In genomic region chr12:103670344-103670743, GRCm38 (mm10) we compare ENCODE assay signal across 12 mouse cellular contexts. TPM values are rescaled to one million over a fixed set of nuclear protein-coding genes. Genes with fewer than 3 reads are reported as not detected.
DNase-seq lines count a peak whose midpoint lies in the region; ATAC-seq and TF ChIP-seq lines count a peak whose summit lies in the region.
"Had no signal": no experiment of that assay in that cellular context is flagged by ENCODE, and none has a peak within 500 bp of the region (broad histone marks: within the 10 kb centered on the region; RNA-seq: fewer than 3 reads in every experiment).

No protein-coding gene starts in this region.

- H3K9ac ChIP-seq in forebrain, embryonic 14.5 days (ENCODE audit: low read length): no peak overlapping the region
- no peak overlapping the region for H3K9ac ChIP-seq in forebrain, embryonic 11.5 days (ENCODE audit: low read length)
- no peak overlapping the region for H3K9ac ChIP-seq in lung, embryonic 15.5 days

- H3K4me1 ChIP-seq in forebrain, embryonic 14.5 days (ENCODE audit: control insufficient read depth, insufficient read depth, low read length): no peaks in the 10 kb centered on the region
- H3K4me1 ChIP-seq in forebrain, embryonic 11.5 days (replicated peaks; ENCODE audit: control insufficient read depth, insufficient read depth, low read length): no peaks in the 10 kb centered on the region
- H3K4me1 ChIP-seq in lung, embryonic 15.5 days: 0 out of 2 replicates have a peak, but pooled peaks cover 11% of the 10 kb centered on the region

- H3K9me3 ChIP-seq in forebrain, embryonic 14.5 days (replicated peaks; ENCODE audit: control insufficient read depth, low read length): no peaks in the 10 kb centered on the region
- H3K9me3 ChIP-seq in forebrain, embryonic 11.5 days (ENCODE audit: control insufficient read depth, low read length): no peaks in the 10 kb centered on the region
- H3K9me3 ChIP-seq in lung, embryonic 15.5 days: no peaks in the 10 kb centered on the region

- peak; percentile 71 for DNase-seq in forebrain, embryonic 14.5 days (ENCODE audit: low spot score)
- no peak for DNase-seq in forebrain, embryonic 11.5 days (ENCODE audit: low spot score)
- peak; percentile 77 for DNase-seq in brain, adult 2 months (ENCODE audit: low read depth, low spot score)
- DNase-seq in layer of hippocampus, adult 2 months (ENCODE audit: low spot score in 2 of 2): peak; percentile 58 to 80
- no peak for DNase-seq in kidney, postnatal 25 days
- DNase-seq: kidney, postnatal 10 days had no signal

- no peaks in the 10 kb centered on the region for H3K36me3 ChIP-seq in forebrain, embryonic 14.5 days (ENCODE audit: control insufficient read depth, insufficient read depth, low read length)
- no peaks in the 10 kb centered on the region for H3K36me3 ChIP-seq in forebrain, embryonic 11.5 days (ENCODE audit: control insufficient read depth, insufficient read depth, low read length)
- H3K36me3 ChIP-seq in lung, embryonic 15.5 days: no peaks in the 10 kb centered on the region

- WGBS in forebrain, embryonic 14.5 days: 86% methylated on average over 5 of the region's 5 CpGs
- WGBS in forebrain, embryonic 11.5 days: 91% methylated on average over 5 of the region's 5 CpGs
- WGBS in lung, embryonic 15.5 days: 56% methylated on average over 5 of the region's 5 CpGs

- no peak for TF ChIP-seq CTCF in layer of hippocampus, adult 2 months (conservative IDR thresholded peaks at IDR 0.05)

- no peaks in the 10 kb centered on the region for H3K27me3 ChIP-seq in forebrain, embryonic 14.5 days (replicated peaks; ENCODE audit: control insufficient read depth, insufficient read depth, low read length)
- no peaks in the 10 kb centered on the region for H3K27me3 ChIP-seq in forebrain, embryonic 11.5 days (ENCODE audit: control insufficient read depth, insufficient read depth, low read length)
- H3K27me3 ChIP-seq in lung, embryonic 15.5 days: no peaks in the 10 kb centered on the region

- no peak; the same call in 1 of the 2 replicates for ATAC-seq in forebrain, embryonic 14.5 days
- no peak for ATAC-seq in forebrain, embryonic 11.5 days (replicated peaks; ENCODE audit: low FRiP score)
- ATAC-seq in lung, embryonic 15.5 days (ENCODE audit: borderline replicate concordance, extremely low read depth, low FRiP score, low TSS enrichment): no peak
- ATAC-seq in inflammation-experienced regulatory T-cells, adult 6 months: no peak
- no peak for ATAC-seq in erythroblast, adult 5-6 weeks (replicated peaks; ENCODE audit: low FRiP score, poor library complexity, severe bottlenecking)

- H3K4me3 ChIP-seq in forebrain, embryonic 14.5 days (ENCODE audit: low read depth, low read length): no peak overlapping the region
- no peak overlapping the region for H3K4me3 ChIP-seq in forebrain, embryonic 11.5 days (ENCODE audit: low read depth, low read length)
- no peak overlapping the region for H3K4me3 ChIP-seq in layer of hippocampus, adult 2 months
- no peak overlapping the region for H3K4me3 ChIP-seq in lung, embryonic 15.5 days
- H3K4me3 ChIP-seq: erythroblast, embryonic 14.5 days had no signal

- no peak overlapping the region for H3K4me2 ChIP-seq in forebrain, embryonic 14.5 days (ENCODE audit: low read length)
- H3K4me2 ChIP-seq in forebrain, embryonic 11.5 days (ENCODE audit: low read depth, low read length, severe bottlenecking): no peak overlapping the region
- H3K4me2 ChIP-seq in lung, embryonic 15.5 days: no peak overlapping the region

- no peak overlapping the region for H3K27ac ChIP-seq in forebrain, embryonic 14.5 days (ENCODE audit: low read depth, low read length)
- H3K27ac ChIP-seq in forebrain, embryonic 11.5 days (ENCODE audit: low read depth, low read length): no peak overlapping the region
- H3K27ac ChIP-seq in layer of hippocampus, adult 2 months: no peak overlapping the region
- peak overlapping the region; percentile 82 for H3K27ac ChIP-seq in lung, embryonic 15.5 days

RNA-seq across cellular contexts. Expression of gene Serpina16, which starts 5.6 kb away (rescaled TPM):
- not detected in 2 replicates for polyA plus RNA-seq in forebrain, embryonic 14.5 days (2014; fragmentation: Nextera tagmentation; extraction: Ambion mirVana)
- polyA plus RNA-seq in forebrain, embryonic 11.5 days (2014; fragmentation: Nextera tagmentation; extraction: Ambion mirVana): not detected in 2 replicates
- total RNA-seq in layer of hippocampus, adult 2 months (2021): not detected
- not detected in 2 replicates for polyA plus RNA-seq in lung, embryonic 15.5 days (2015; fragmentation: Nextera tagmentation; extraction: Ambion mirVana)
- polyA plus RNA-seq in inflammation-experienced regulatory T-cells, adult 6 months (2017; shearing (Covaris generic)): not detected
- total RNA-seq in erythroblast, adult 5-6 weeks (2015; ENCODE audit: low replicate concordance): not detected in 2 replicates
- total RNA-seq in erythroblast, adult 5-6 weeks (2017; ENCODE audit: low replicate concordance): not detected in 2 replicates
- polyA plus RNA-seq: erythroblast, embryonic 14.5 days; heart, embryonic 14.5 days had no signal

RNA-seq across cellular contexts. Expression of gene Serpina6, which starts 13.3 kb away (rescaled TPM):
- polyA plus RNA-seq in forebrain, embryonic 14.5 days (2014; fragmentation: Nextera tagmentation; extraction: Ambion mirVana): not detected in 2 replicates
- polyA plus RNA-seq in forebrain, embryonic 11.5 days (2014; fragmentation: Nextera tagmentation; extraction: Ambion mirVana): not detected in 2 replicates
- not detected for total RNA-seq in layer of hippocampus, adult 2 months (2021)
- polyA plus RNA-seq in lung, embryonic 15.5 days (2015; fragmentation: Nextera tagmentation; extraction: Ambion mirVana): 1.4 and 10.7 TPM in 2 replicates
- not detected for polyA plus RNA-seq in inflammation-experienced regulatory T-cells, adult 6 months (2017; shearing (Covaris generic))
- not detected in 2 replicates for total RNA-seq in erythroblast, adult 5-6 weeks (2015; ENCODE audit: low replicate concordance)
- not detected in 2 replicates for total RNA-seq in erythroblast, adult 5-6 weeks (2017; ENCODE audit: low replicate concordance)

RNA-seq across cellular contexts. Expression of gene Serpina1f, which starts 25.0 kb away (rescaled TPM):
- polyA plus RNA-seq in forebrain, embryonic 14.5 days (2014; fragmentation: Nextera tagmentation; extraction: Ambion mirVana): not detected in 2 replicates
- polyA plus RNA-seq in forebrain, embryonic 11.5 days (2014; fragmentation: Nextera tagmentation; extraction: Ambion mirVana): not detected in 2 replicates
- total RNA-seq in layer of hippocampus, adult 2 months (2021): not detected
- not detected in 2 replicates for polyA plus RNA-seq in lung, embryonic 15.5 days (2015; fragmentation: Nextera tagmentation; extraction: Ambion mirVana)
- not detected for polyA plus RNA-seq in inflammation-experienced regulatory T-cells, adult 6 months (2017; shearing (Covaris generic))
- total RNA-seq in erythroblast, adult 5-6 weeks (2015; ENCODE audit: low replicate concordance): not detected in 2 replicates
- total RNA-seq in erythroblast, adult 5-6 weeks (2017; ENCODE audit: low replicate concordance): not detected in 2 replicates
- polyA plus RNA-seq: erythroblast, embryonic 14.5 days; heart, embryonic 14.5 days had no signal

RNA-seq across cellular contexts. Expression of gene Serpina10, which starts 39.1 kb away (rescaled TPM):
- 0.11 TPM in 1 of 2 replicates, not detected in the other for polyA plus RNA-seq in forebrain, embryonic 14.5 days (2014; fragmentation: Nextera tagmentation; extraction: Ambion mirVana)
- not detected in 2 replicates for polyA plus RNA-seq in forebrain, embryonic 11.5 days (2014; fragmentation: Nextera tagmentation; extraction: Ambion mirVana)
- under 1 TPM in 1 of 2 experiments, not detected in 1; 0.10 TPM for total RNA-seq in layer of hippocampus, adult 2 months (2021)
- 0.19 and 0.24 TPM in 2 replicates for polyA plus RNA-seq in lung, embryonic 15.5 days (2015; fragmentation: Nextera tagmentation; extraction: Ambion mirVana)
- polyA plus RNA-seq in inflammation-experienced regulatory T-cells, adult 6 months (2017; shearing (Covaris generic)): not detected
- not detected in 2 replicates for total RNA-seq in erythroblast, adult 5-6 weeks (2015; ENCODE audit: low replicate concordance)
- total RNA-seq in erythroblast, adult 5-6 weeks (2017; ENCODE audit: low replicate concordance): not detected in 2 replicates
- polyA plus RNA-seq: erythroblast, embryonic 14.5 days; heart, embryonic 14.5 days; testis, adult 2 months had no signal

Comparison
In these comparisons a context has a peak if more than half of its experiments do, and no peak if none do; other contexts are left out.
1. DNase-seq: peak in forebrain, embryonic 14.5 days (single experiment), brain, adult 2 months (single experiment) and layer of hippocampus, adult 2 months (2 of 2); none in forebrain, embryonic 11.5 days (single experiment) and kidney, postnatal 25 days (0 of 2).